Mouse (Mus musculus): ENCODE data around the gene Nudt3. TPM values are rescaled to one million over a fixed set of nuclear protein-coding genes. Genes with fewer than 3 reads are reported as not detected.

The Nudt3 gene
- polyA plus RNA-seq (2017; shearing (Covaris generic)) = 78.3 TPM

GRCm38 (mm10) chr17:27623360-27624326 lies at the start of gene Nudt3:
Gene Nudt3, minus strand, starts transcription at chr17:27623495.

GRCm38 (mm10) chr17:27655089-27656010 lies 32.1 kb upstream of the Nudt3 start, which contains the start of gene Pacsin1:
Gene Pacsin1, plus strand, starts transcription at chr17:27655509.

GRCm38 (mm10) chr17:27636132-27637020 lies 13.1 kb upstream of the Nudt3 start, which contains the start of gene Rps10:
Gene Rps10, minus strand, starts transcription at chr17:27636669.

GRCm38 (mm10) chr17:27634871-27635574 lies 11.7 kb upstream of the Nudt3 start, which contains the start of gene RPS10-NUDT3:
Gene RPS10-NUDT3, minus strand, starts transcription at chr17:27635222.

GRCm38 (mm10) chr17:27565163-27565941 lies 57.9 kb downstream of the Nudt3 start, which contains the start of gene AI413582:
Gene AI413582, minus strand, starts transcription at chr17:27565756.

GRCm38 (mm10) chr17:27556315-27557011 lies 66.8 kb downstream of the Nudt3 start, which contains the start of gene Hmga1:
Gene Hmga1, plus strand, starts transcription at chr17:27556497.

Other genes with a start within 250 kb of the Nudt3 start
- gene Grm4, start 102.1 kb downstream of the Nudt3 start, polyA plus RNA-seq (2017; shearing (Covaris generic)) = not detected
- 46.6 TPM for gene Hmga1, start 67.0 kb downstream of the Nudt3 start, polyA plus RNA-seq (2017; shearing (Covaris generic))
- gene AI413582, start 57.7 kb downstream of the Nudt3 start, polyA plus RNA-seq (2017; shearing (Covaris generic)) = 67.6 TPM
- not detected for gene RPS10-NUDT3, start 11.7 kb upstream of the Nudt3 start, polyA plus RNA-seq (2017; shearing (Covaris generic))
- gene Rps10, start 13.2 kb upstream of the Nudt3 start, polyA plus RNA-seq (2017; shearing (Covaris generic)) = 1,396 TPM
- 56.2 TPM for gene Pacsin1, start 32.0 kb upstream of the Nudt3 start, polyA plus RNA-seq (2017; shearing (Covaris generic))
- not detected for gene Spdef, start 105.5 kb upstream of the Nudt3 start, polyA plus RNA-seq (2017; shearing (Covaris generic))
- gene D17Wsu92e, start 197.2 kb upstream of the Nudt3 start, polyA plus RNA-seq (2017; shearing (Covaris generic)) = 34.7 TPM
- gene Snrpc, start 214.7 kb upstream of the Nudt3 start, polyA plus RNA-seq (2017; shearing (Covaris generic)) = 123 TPM
- 0.88 TPM for gene Uhrf1bp1, start 232.9 kb upstream of the Nudt3 start, polyA plus RNA-seq (2017; shearing (Covaris generic))